Mouse (Mus musculus) CH12.LX (cell line): ENCODE data around the gene Mum1. TPM values are rescaled to one million over a fixed set of nuclear protein-coding genes. Genes with fewer than 3 reads are reported as not detected.

ENCODE experiments used
- DNase-seq: peaks from one replicate; pipeline ENCODE4 v3.0.0-alpha.2; 2013; ENCODE audit errors: extremely low read depth
- H3K27ac ChIP-seq: 2 replicates; pipeline ENCODE4 v1.5.1; 2012; ENCODE audit warnings: low read depth, mild to moderate bottlenecking, control low read depth, moderate library complexity; ENCODE audit not compliant: insufficient read depth
- H3K27me3 ChIP-seq: replicated peaks from 2 replicates; pipeline ENCODE3; 2012; ENCODE audit warnings: inconsistent platforms
- H3K36me3 ChIP-seq, 2 experiments: replicated peaks in 1 of 2; 2 replicates each; pipeline versions ENCODE3 to v1.6.1; 2012; ENCODE audit warnings: inconsistent platforms in 1 of 2, low read length in 1 of 2, mild to moderate bottlenecking in 1 of 2, mixed read lengths in 1 of 2, moderate library complexity in 1 of 2; ENCODE audit not compliant: control insufficient read depth in 1 of 2, insufficient read depth in 1 of 2
- H3K4me1 ChIP-seq, 2 experiments: 2 replicates each; pipeline ENCODE4 v1.6.1; 2012; ENCODE audit warnings: inconsistent platforms in 1 of 2, moderate library complexity in 1 of 2; ENCODE audit not compliant: insufficient read depth in 2 of 2, control insufficient read depth in 1 of 2
- H3K4me2 ChIP-seq: 2 replicates; pipeline ENCODE4 v1.6.1; 2012; ENCODE audit warnings: low read depth, mild to moderate bottlenecking, control low read depth; ENCODE audit not compliant: poor library complexity, insufficient read depth, severe bottlenecking
- H3K4me3 ChIP-seq, 3 experiments: fragments of 150-350 bp in 1 of 3; sonication (generic) in 1 of 3; replicated peaks in 1 of 3; 2 replicates each; pipeline versions ENCODE3 to v1.5.1; 2011 to 2012; ENCODE audit warnings: low read depth in 2 of 3, low read length in 2 of 3, mild to moderate bottlenecking in 2 of 3, moderate library complexity in 2 of 3, control low read depth in 1 of 3, improper control_type of control experiment in 1 of 3, inconsistent platforms in 1 of 3, mixed read lengths in 1 of 3; ENCODE audit not compliant: poor library complexity in 1 of 3
- H3K79me2 ChIP-seq: replicated peaks from 2 replicates; pipeline ENCODE4 v1.6.1; 2012; ENCODE audit warnings: mild to moderate bottlenecking, moderate library complexity; ENCODE audit not compliant: control insufficient read depth, poor library complexity, insufficient read depth, severe bottlenecking; ENCODE audit errors: extremely low read depth
- H3K9ac ChIP-seq: 2 replicates; pipeline ENCODE4 v1.6.1; 2012; ENCODE audit warnings: low read depth, mild to moderate bottlenecking, control low read depth, moderate library complexity; ENCODE audit not compliant: insufficient read depth
- H3K9me3 ChIP-seq: replicated peaks from 2 replicates; pipeline ENCODE3; 2012; ENCODE audit warnings: low read length, inconsistent platforms, mixed read lengths
- CHD1 ChIP-seq: IDR thresholded peaks from 2 replicates; pipeline ENCODE4 v1.6.1; 2012; ENCODE audit warnings: low read depth, low read length, improper control_type of control experiment, inconsistent platforms
- CHD2 ChIP-seq: IDR thresholded peaks from 2 replicates; pipeline ENCODE4 v1.6.1; 2011; ENCODE audit warnings: low read length, improper control_type of control experiment
- E2F4 ChIP-seq: IDR thresholded peaks from 2 replicates; pipeline ENCODE4 v1.6.1; 2011; ENCODE audit warnings: low read depth, low read length, improper control_type of control experiment; ENCODE audit not compliant: insufficient replicate concordance
- ELF1 ChIP-seq: IDR thresholded peaks from 2 replicates; pipeline ENCODE4 v1.6.1; 2014; ENCODE audit warnings: low read depth, mild to moderate bottlenecking, inconsistent platforms, low read length, improper control_type of control experiment
- JUND ChIP-seq: conservative IDR thresholded peaks from 2 replicates; pipeline ENCODE4 v1.6.1; 2011; ENCODE audit warnings: low read depth, low read length, improper control_type of control experiment
- KAT2A ChIP-seq: IDR thresholded peaks from 2 replicates; pipeline ENCODE4 v1.6.1; 2012; ENCODE audit warnings: low read length, improper control_type of control experiment, inconsistent platforms; ENCODE audit not compliant: insufficient replicate concordance
- MAX ChIP-seq: IDR thresholded peaks from 2 replicates; pipeline ENCODE4 v1.6.1; 2011; ENCODE audit warnings: low read length, improper control_type of control experiment
- MAZ ChIP-seq: IDR thresholded peaks from 2 replicates; pipeline ENCODE4 v1.6.1; 2012; ENCODE audit warnings: low read depth, mild to moderate bottlenecking, inconsistent platforms, low read length, improper control_type of control experiment, moderate library complexity
- NELFE ChIP-seq: IDR thresholded peaks from 2 replicates; pipeline ENCODE4 v1.6.1; 2011; ENCODE audit warnings: low read depth, low read length, improper control_type of control experiment
- POLR2AphosphoS2 ChIP-seq: IDR thresholded peaks from 2 replicates; pipeline ENCODE4 v1.6.1; 2011; ENCODE audit warnings: low read depth, low read length, improper control_type of control experiment
- SIN3A ChIP-seq: IDR thresholded peaks from 2 replicates; pipeline ENCODE4 v1.6.1; 2012; ENCODE audit warnings: low read length, improper control_type of control experiment, inconsistent platforms
- TCF12 ChIP-seq: IDR thresholded peaks from 2 replicates; pipeline ENCODE4 v1.6.1; 2014; ENCODE audit warnings: low read depth, mild to moderate bottlenecking, inconsistent platforms, low read length, improper control_type of control experiment
- UBTF ChIP-seq: IDR thresholded peaks from 2 replicates; pipeline ENCODE4 v1.6.1; 2012; ENCODE audit warnings: low read depth, mild to moderate bottlenecking, inconsistent platforms, low read length, improper control_type of control experiment, moderate library complexity
- ZMIZ1 ChIP-seq: IDR thresholded peaks from 2 replicates; pipeline ENCODE4 v1.6.1; 2012; ENCODE audit warnings: low read depth, mild to moderate bottlenecking, inconsistent platforms, low read length, improper control_type of control experiment
- ZNF384 ChIP-seq: IDR thresholded peaks from 2 replicates; pipeline ENCODE4 v1.6.1; 2012; ENCODE audit warnings: low read depth, low read length, improper control_type of control experiment, inconsistent platforms
- dilution Hi-C: fragments of 300-500 bp; cut with MboI; formaldehyde crosslinking; loops from 2 replicates; pipeline ENCODE4 v1.14.3; 2020; ENCODE audit warnings: low sequenced_read_pairs; ENCODE audit not compliant: extremely low pct_unique_long_range_greater_than_20kb, extremely low pct_ligation_motif_present
- in situ Hi-C: fragments of 300-500 bp; cut with MboI; formaldehyde crosslinking; loops from 3 replicates; pipeline ENCODE4 v1.14.3; 2019; ENCODE audit warnings: low sequenced_read_pairs, low pct_ligation_motif_present, low pct_unique_long_range_greater_than_20kb, mixed read lengths
- polyA plus RNA-seq: library from polyadenylated mRNA; unstranded; fragments of >175 nt; gene quantifications from 2 replicates; pipeline ENCODE4 v1.2.1, GENCODE M21; 2012; ENCODE audit warnings: low read depth; ENCODE audit not compliant: insufficient read length
- total RNA-seq, 2 experiments: library from RNA; depleted of rRNA; stranded (reverse); fragments of 300-350 nt in 1 of 2; fragments of >200 nt in 1 of 2; gene quantifications; 2 replicates each; pipeline ENCODE4 v1.2.3; 2012 to 2014

The Mum1 gene
- total and polyA plus RNA-seq, 3 experiments, result 22.9 to 35.6 (median 25.1) TPM

GRCm38 (mm10) chr10:80242088-80242487 lies 15.9 kb downstream of the Mum1 start:
- Histone ChIP-seq H3K27me3 (no peaks in the 10 kb centered on the region), H3K4me1 (peaks cover 0 to 7% of the 10 kb centered on the region in 2 experiments; a peak in 2 of 4 replicates), H3K9ac (no peak overlapping the region), H3K9me3 (no peaks in the 10 kb centered on the region)
- dilution Hi-C loops, result no loop called here
- in situ Hi-C loops, result no loop called here
- no peak for TF ChIP-seq SIN3A
- no peak for TF ChIP-seq ZNF384
- no peak for TF ChIP-seq MAX
- no peak for TF ChIP-seq CHD2
- TF ChIP-seq ZMIZ1, result no peak
- TF ChIP-seq CHD1, result no peak
- TF ChIP-seq, all 38 proteins: peak for 0
- Histone ChIP-seq H3K27ac (no peak overlapping the region), H3K4me2 (no peak overlapping the region), H3K4me3 (no peak overlapping the region), H3K36me3 (peaks cover 72 to 81% of the 10 kb centered on the region in 2 experiments), H3K79me2 (no peaks in the 10 kb centered on the region)
- DNase-seq, result no peak

GRCm38 (mm10) chr10:80242607-80243006 lies 16.4 kb downstream of the Mum1 start:
- H3K27ac ChIP-seq, result no peak overlapping the region
- in situ Hi-C loops, result no loop called here
- dilution Hi-C loops, result no loop called here
- H3K27me3 ChIP-seq, result no peaks in the 10 kb centered on the region
- peaks cover 67 to 76% of the 10 kb centered on the region in 2 experiments for H3K36me3 ChIP-seq
- H3K4me2 ChIP-seq, result no peak overlapping the region
- H3K79me2 ChIP-seq, result no peaks in the 10 kb centered on the region
- peaks cover 0 to 7% of the 10 kb centered on the region in 2 experiments; a peak in 2 of 4 replicates for H3K4me1 ChIP-seq
- no peaks in the 10 kb centered on the region for H3K9me3 ChIP-seq
- no peak for TF ChIP-seq TCF12
- TF ChIP-seq E2F4, result no peak
- no peak for TF ChIP-seq KAT2A
- no peak for TF ChIP-seq MAZ
- no peak for TF ChIP-seq NELFE
- TF ChIP-seq JUND, result no peak
- TF ChIP-seq SIN3A, result no peak
- no peak for TF ChIP-seq POLR2AphosphoS2
- TF ChIP-seq UBTF, result no peak
- TF ChIP-seq MAX, result no peak
- no peak for TF ChIP-seq ELF1
- TF ChIP-seq, all 38 proteins: peak for 0
- no peak overlapping the region for H3K4me3 ChIP-seq
- no peak overlapping the region for H3K9ac ChIP-seq
- DNase-seq, result no peak
